Mouse (Mus musculus): ENCODE results near the gene Gm20825.
"Not testable (repeated sequence)": the region's sequence is repeated elsewhere in the genome, so short reads cannot be mapped to it uniquely, and the experiment has no call there.

Gene Gm20825

DNA sequence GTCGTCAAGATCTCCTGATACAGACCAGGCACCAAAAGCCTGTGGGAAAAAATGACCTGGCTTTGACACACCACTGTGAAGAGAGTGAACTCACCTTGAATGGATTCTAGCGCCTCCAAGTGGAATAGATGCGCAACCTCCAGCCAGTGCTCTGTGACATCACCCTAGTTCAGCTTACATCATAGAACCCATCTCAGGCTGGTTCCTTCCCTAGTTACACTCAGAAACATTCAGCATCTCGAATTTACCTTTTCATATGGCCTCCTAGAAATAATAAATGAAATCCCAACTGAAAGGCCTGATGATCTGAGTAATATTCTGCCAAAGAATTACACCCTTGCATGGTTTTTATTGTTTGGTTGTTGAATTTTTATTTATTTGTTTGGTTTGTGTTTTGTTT is at the start of gene Gm20825:
Gm20825 (minus strand) TSS at position 101 of the 400 bp plus-strand sequence.
- not testable (repeated sequence) for DNase-seq
